7 mouse cellular contexts compared by ENCODE assay signal in the genomic region with DNA sequence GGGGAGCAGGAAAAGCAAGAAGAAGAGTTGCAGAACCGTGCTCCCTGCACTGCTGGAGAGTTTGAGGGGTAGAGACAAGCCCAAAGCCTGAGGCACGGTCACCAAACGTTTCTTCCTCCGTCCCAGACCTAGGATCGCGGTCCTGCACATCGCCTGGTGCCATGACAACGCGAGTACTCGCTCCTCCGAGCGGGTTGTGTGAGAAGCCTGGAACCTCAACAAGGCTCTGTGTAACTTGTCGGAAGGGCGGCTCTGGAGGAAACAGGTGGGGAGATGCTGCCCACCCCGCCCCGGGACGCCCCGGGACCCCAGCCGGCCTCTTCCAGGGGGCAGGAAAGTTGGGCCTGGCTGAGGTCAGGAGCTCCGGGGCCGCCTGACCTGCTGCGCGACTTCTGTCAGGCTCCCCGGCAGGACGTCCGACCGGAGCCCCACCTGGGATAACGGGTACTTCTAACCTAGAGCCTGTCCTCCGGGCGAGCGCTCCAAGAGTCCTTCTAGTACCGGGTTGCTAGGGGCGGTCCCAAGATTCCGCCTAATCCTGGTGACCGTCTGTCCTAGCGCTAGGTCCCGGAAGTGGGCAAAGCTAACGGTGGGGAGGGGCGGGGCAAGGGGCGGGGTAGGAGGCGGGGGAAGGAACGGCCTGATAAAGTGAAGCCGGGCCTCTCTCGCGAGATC. TPM values are rescaled to one million over a fixed set of nuclear protein-coding genes. Genes with fewer than 3 reads are reported as not detected.
DNase-seq lines count a peak whose midpoint lies in the region; ATAC-seq lines count a peak whose summit lies in the region.

Gene Styxl1, minus strand, starts transcription at position 590 of the 675 bp plus-strand sequence.

- H3K36me3 ChIP-seq in lung, embryonic 16.5 days (ENCODE audit: control insufficient read depth, insufficient read depth, low read length) = peaks cover 4% of the 10 kb centered on the region; the same call in 1 of the 2 replicates
- peaks cover 31% of the 10 kb centered on the region for H3K36me3 ChIP-seq in forebrain, embryonic 10.5 days (replicated peaks)
- peaks cover 11% of the 10 kb centered on the region for H3K36me3 ChIP-seq in liver, embryonic 11.5 days (ENCODE audit: control insufficient read depth, insufficient read depth, low read length)
- H3K36me3 ChIP-seq in stomach, embryonic 15.5 days = peaks cover 8% of the 10 kb centered on the region

- peak within 1 kb of the TSS; percentile 72 for H3K4me2 ChIP-seq in lung, embryonic 16.5 days (ENCODE audit: low read depth, low read length)
- peak within 1 kb of the TSS; percentile 87 for H3K4me2 ChIP-seq in liver, embryonic 11.5 days
- peak within 1 kb of the TSS; percentile 83 for H3K4me2 ChIP-seq in stomach, embryonic 15.5 days

- under 1% methylated on average over 45 of the region's 45 CpGs for WGBS in lung, embryonic 16.5 days
- under 1% methylated on average over 45 of the region's 45 CpGs for WGBS in forebrain, embryonic 10.5 days
- WGBS in liver, embryonic 11.5 days = under 1% methylated on average over 43 of the region's 45 CpGs
- WGBS in stomach, embryonic 15.5 days = under 1% methylated on average over 45 of the region's 45 CpGs

- H3K4me1 ChIP-seq in lung, embryonic 16.5 days (replicated peaks; ENCODE audit: control insufficient read depth, insufficient read depth, low read length) = peaks cover 15% of the 10 kb centered on the region
- peaks cover 31% of the 10 kb centered on the region for H3K4me1 ChIP-seq in forebrain, embryonic 10.5 days
- peaks cover 18% of the 10 kb centered on the region for H3K4me1 ChIP-seq in liver, embryonic 11.5 days (replicated peaks; ENCODE audit: control insufficient read depth, insufficient read depth, low read length)
- H3K4me1 ChIP-seq in stomach, embryonic 15.5 days = peaks cover 16% of the 10 kb centered on the region

- peak within 1 kb of the TSS; percentile 96 for H3K4me3 ChIP-seq in lung, embryonic 16.5 days (ENCODE audit: low read length)
- H3K4me3 ChIP-seq in forebrain, embryonic 10.5 days = peak within 1 kb of the TSS; percentile 87
- H3K4me3 ChIP-seq in liver, embryonic 11.5 days (ENCODE audit: low read depth, low read length) = peak within 1 kb of the TSS; percentile 87
- H3K4me3 ChIP-seq in stomach, embryonic 15.5 days (replicated peaks) = peak within 1 kb of the TSS; percentile 74

- no peak for DNase-seq in lung, postnatal 4 days
- peak; percentile 57 for DNase-seq in brain, adult 2 months (ENCODE audit: low read depth, low spot score)
- DNase-seq in forebrain, embryonic 10.5 days (ENCODE audit: extremely low spot score, low spot score) = peak; percentile 59
- DNase-seq in liver, embryonic 11.5 days (ENCODE audit: low spot score) = no peak
- DNase-seq in gastrocnemius, postnatal 14 days = no peak

- intact Hi-C loops in gastrocnemius, postnatal 14 days (cut with DNase I; ENCODE audit: low total_unique reads) = no loop called here

- peak; percentile 22 for ATAC-seq in lung, embryonic 16.5 days (ENCODE audit: low read depth)
- ATAC-seq in liver, embryonic 11.5 days (replicated peaks; ENCODE audit: low FRiP score) = peak; percentile 15
- ATAC-seq in stomach, embryonic 15.5 days (ENCODE audit: insufficient read depth, low FRiP score, low read depth) = peak; percentile 93

- no peaks in the 10 kb centered on the region for H3K27me3 ChIP-seq in lung, embryonic 16.5 days (ENCODE audit: control insufficient read depth, insufficient read depth, low read depth, low read length)
- no peaks in the 10 kb centered on the region for H3K27me3 ChIP-seq in forebrain, embryonic 10.5 days (ENCODE audit: poor library complexity, severe bottlenecking)
- no peaks in the 10 kb centered on the region for H3K27me3 ChIP-seq in liver, embryonic 11.5 days (replicated peaks; ENCODE audit: control insufficient read depth, insufficient read depth, low read length)
- no peaks in the 10 kb centered on the region for H3K27me3 ChIP-seq in stomach, embryonic 15.5 days (replicated peaks)

- peak within 1 kb of the TSS; percentile 93 for H3K27ac ChIP-seq in lung, embryonic 16.5 days (ENCODE audit: low read length)
- H3K27ac ChIP-seq in forebrain, embryonic 10.5 days = peak within 1 kb of the TSS; percentile 93
- H3K27ac ChIP-seq in liver, embryonic 11.5 days (ENCODE audit: low read depth, low read length) = peak within 1 kb of the TSS; percentile 82
- H3K27ac ChIP-seq in stomach, embryonic 15.5 days = peak within 1 kb of the TSS; percentile 92

- no peaks in the 10 kb centered on the region for H3K9me3 ChIP-seq in lung, embryonic 16.5 days (ENCODE audit: control insufficient read depth, low read length)
- no peaks in the 10 kb centered on the region for H3K9me3 ChIP-seq in forebrain, embryonic 10.5 days
- H3K9me3 ChIP-seq in liver, embryonic 11.5 days (ENCODE audit: control insufficient read depth, low read length) = no peaks in the 10 kb centered on the region
- no peaks in the 10 kb centered on the region for H3K9me3 ChIP-seq in stomach, embryonic 15.5 days

- peak within 1 kb of the TSS; percentile 97 for H3K9ac ChIP-seq in lung, embryonic 16.5 days (ENCODE audit: low read length)
- H3K9ac ChIP-seq in liver, embryonic 11.5 days (ENCODE audit: low read depth, low read length) = peak within 1 kb of the TSS; percentile 95
- H3K9ac ChIP-seq in stomach, embryonic 15.5 days = peak within 1 kb of the TSS; percentile 85

RNA-seq across cellular contexts. Expression of gene Styxl1, which starts in this region (rescaled TPM):
- polyA plus RNA-seq in lung, embryonic 16.5 days (2015; fragmentation: Nextera tagmentation; extraction: Ambion mirVana) = 0.84 and 1.2 TPM in 2 replicates
- 0.25 TPM in 1 of 2 replicates, not detected in the other for polyA plus RNA-seq in forebrain, embryonic 10.5 days (2016; fragmentation: Nextera tagmentation; extraction: Ambion mirVana)
- polyA plus RNA-seq in liver, embryonic 11.5 days (2014; fragmentation: Nextera tagmentation; extraction: Ambion mirVana) = 0.29 TPM in 1 of 2 replicates, not detected in the other
- polyA plus RNA-seq in stomach, embryonic 15.5 days (2015; fragmentation: Nextera tagmentation; extraction: Ambion mirVana) = 0.30 and 0.36 TPM in 2 replicates
- not detected for total RNA-seq in gastrocnemius, postnatal 14 days (2021)

Comparison
In these comparisons a context has a peak if more than half of its experiments do, and no peak if none do; other contexts are left out.
1. Peak in DNase-seq, H3K4me3 ChIP-seq and H3K27ac ChIP-seq in forebrain, embryonic 10.5 days; RNA of the gene not detected or under 1 TPM.
2. Peak in ATAC-seq, H3K4me3 ChIP-seq, H3K27ac ChIP-seq, H3K9ac ChIP-seq and H3K4me2 ChIP-seq in liver, embryonic 11.5 days; RNA of the gene not detected or under 1 TPM.
3. Peak in ATAC-seq, H3K4me3 ChIP-seq, H3K27ac ChIP-seq, H3K9ac ChIP-seq and H3K4me2 ChIP-seq in stomach, embryonic 15.5 days; RNA of the gene not detected or under 1 TPM.
4. ATAC-seq: peak in every context shown above with its lines; median percentile 93 in stomach, embryonic 15.5 days; 22 in lung, embryonic 16.5 days; 15 in liver, embryonic 11.5 days.